Comparison of ENCODE assay signal across 8 mouse cellular contexts in the genomic region with DNA sequence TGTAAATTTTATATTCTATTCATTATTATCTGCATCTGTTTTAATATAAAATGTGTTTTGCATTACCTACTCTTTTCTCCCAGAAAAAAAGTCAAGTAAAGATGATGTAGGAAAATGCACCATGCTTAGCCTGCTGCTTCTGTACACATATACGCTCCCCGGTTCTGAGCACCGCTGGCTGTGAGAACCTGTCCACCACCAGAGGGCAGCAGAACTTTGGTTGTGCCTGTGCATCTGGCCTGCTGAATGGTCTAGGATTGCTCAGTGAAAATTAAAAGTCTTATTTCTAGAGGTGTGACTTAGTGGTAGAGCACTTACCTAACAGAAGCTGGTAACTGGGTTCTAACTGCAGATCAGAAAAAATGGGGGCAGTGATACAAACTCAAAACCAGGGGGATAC. TPM values are rescaled to one million over a fixed set of nuclear protein-coding genes. Genes with fewer than 3 reads are reported as not detected.
A peak's percentile ranks its signal among the peaks of the same experiment; 100 is the strongest.
DNase-seq lines count a peak whose midpoint lies in the region; ATAC-seq lines count a peak whose summit lies in the region.

No protein-coding gene starts in this region.

- no peaks in the 10 kb centered on the region for H3K4me1 ChIP-seq in hindbrain, embryonic 15.5 days (replicated peaks)

- peaks cover 59% of the 10 kb centered on the region for H3K36me3 ChIP-seq in hindbrain, embryonic 15.5 days

- H3K9me3 ChIP-seq in hindbrain, embryonic 15.5 days = no peaks in the 10 kb centered on the region

- no peak overlapping the region for H3K4me3 ChIP-seq in hindbrain, embryonic 15.5 days

- no peaks in the 10 kb centered on the region for H3K27me3 ChIP-seq in hindbrain, embryonic 15.5 days

- H3K9ac ChIP-seq in hindbrain, embryonic 15.5 days = no peak overlapping the region

- H3K27ac ChIP-seq in hindbrain, embryonic 15.5 days (replicated peaks) = no peak overlapping the region

- 14% methylated on average over 3 of the region's 3 CpGs for WGBS in hindbrain, embryonic 15.5 days

- H3K4me2 ChIP-seq in hindbrain, embryonic 15.5 days = no peak overlapping the region

- DNase-seq in R1 (ENCODE audit: low read depth, low spot score) = peak; percentile 70
- DNase-seq in cerebellum, postnatal 36 days = peak; percentile 85 to 88
- DNase-seq in frontal cortex, postnatal 36 days (ENCODE audit: low spot score in 2 of 2) = peak; percentile 88 to 94
- peak; percentile 83 for DNase-seq in left cerebral cortex, adult 11 months (ENCODE audit: low spot score)
- DNase-seq in lung, postnatal 25 days (ENCODE audit: low spot score) = peak; percentile 82
- DNase-seq in retina, postnatal 7 days (ENCODE audit: low read depth, low spot score) = peak; percentile 72
- peak; percentile 88 for DNase-seq in thymus, postnatal 4 days

- peak; percentile 89 for ATAC-seq in hindbrain, embryonic 15.5 days (ENCODE audit: low FRiP score, low read depth)

RNA-seq across cellular contexts. Expression of a gene that starts 19.1 kb away (rescaled TPM):
- 152 and 182 TPM in 2 replicates for polyA plus RNA-seq in hindbrain, embryonic 15.5 days (2015; fragmentation: Nextera tagmentation; extraction: Ambion mirVana)

RNA-seq across cellular contexts. Expression of a gene that starts 19.6 kb away (rescaled TPM):
- polyA plus RNA-seq in hindbrain, embryonic 15.5 days (2015; fragmentation: Nextera tagmentation; extraction: Ambion mirVana) = 231 and 236 TPM in 2 replicates

RNA-seq across cellular contexts. Expression of a gene that starts 38.0 kb away (rescaled TPM):
- 52.7 and 58.0 TPM in 2 replicates for polyA plus RNA-seq in hindbrain, embryonic 15.5 days (2015; fragmentation: Nextera tagmentation; extraction: Ambion mirVana)

RNA-seq across cellular contexts. Expression of a gene that starts 38.1 kb away (rescaled TPM):
- 208 and 220 TPM in 2 replicates for polyA plus RNA-seq in hindbrain, embryonic 15.5 days (2015; fragmentation: Nextera tagmentation; extraction: Ambion mirVana)
